Mouse (Mus musculus): ENCODE measurements around the gene Myl7.
A peak's percentile ranks its signal among the peaks of the same experiment; 100 is the strongest.

DNA sequence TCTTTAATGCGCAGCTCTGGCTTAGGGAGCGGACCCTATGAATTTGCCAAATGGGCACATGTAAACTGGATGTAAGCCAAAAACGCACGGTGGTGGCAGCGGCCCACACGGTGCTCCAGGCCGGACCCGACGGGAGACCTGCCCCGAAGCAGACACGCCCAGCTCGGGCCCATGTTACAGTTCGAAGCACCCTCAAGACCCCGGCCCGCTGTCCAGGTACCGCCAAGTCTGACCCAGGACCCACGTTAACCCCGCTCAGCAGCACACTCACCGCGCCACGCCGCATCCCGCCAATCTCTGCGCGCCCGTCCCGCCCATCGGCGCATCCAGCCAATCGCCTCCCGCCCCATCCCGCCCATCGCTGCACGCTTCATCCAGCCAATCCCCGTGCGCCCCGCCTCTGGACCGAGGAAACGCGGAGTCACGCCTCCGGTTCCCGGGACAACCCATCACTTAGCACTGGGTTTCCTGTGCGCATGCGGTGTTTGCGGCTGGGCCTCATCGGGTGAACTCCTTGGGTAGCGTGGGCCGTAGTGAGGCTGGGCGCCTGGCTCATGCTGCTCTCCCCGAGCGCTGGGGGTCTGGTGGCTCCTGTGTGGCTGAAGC is 20.6 kb downstream of the Myl7 start, which contains the start of gene Pold2:
- no peak for TF ChIP-seq CTCF (IDR thresholded peaks at IDR 0.05; ENCODE audit: low read depth, low read length)
- peak; percentile 97 for TF ChIP-seq POLR2A (IDR thresholded peaks at IDR 0.05; ENCODE audit: insufficient read depth, low read length)
- 0 out of 2 replicates have a peak, but pooled peaks have one; percentile 3 for TF ChIP-seq EP300 (IDR thresholded peaks at IDR 0.05; ENCODE audit: insufficient read depth, low read depth, low read length)
